Mouse (Mus musculus) kidney, embryonic 14.5 days (tissue): ENCODE measurements around the gene Asxl2. TPM values are rescaled to one million over a fixed set of nuclear protein-coding genes. Genes with fewer than 3 reads are reported as not detected.

Experiments used
- ATAC-seq: fragments of 200-750 bp; cut with Nextera tagmentation; 2 replicates; pipeline ENCODE4 v1.8.0; 2017; ENCODE audit warnings: moderate number of reproducible peaks, mild to moderate bottlenecking, moderate TSS enrichment, moderate library complexity; ENCODE audit not compliant: low FRiP score, low TSS enrichment
- H3K27ac ChIP-seq: fragments of 300-500 bp; sonication (generic); 2 replicates; pipeline ENCODE4 v1.5.1; 2014; ENCODE audit warnings: low read depth, mild to moderate bottlenecking, low read length, moderate library complexity, mixed read lengths
- H3K27me3 ChIP-seq: fragments of 300-500 bp; sonication (generic); 2 replicates; pipeline ENCODE4 v1.6.1; 2014; ENCODE audit warnings: mild to moderate bottlenecking, low read length; ENCODE audit not compliant: control insufficient read depth, insufficient read depth
- H3K36me3 ChIP-seq: fragments of 300-500 bp; sonication (generic); 2 replicates; pipeline ENCODE4 v1.6.1; 2014; ENCODE audit warnings: low read length, mixed read lengths; ENCODE audit not compliant: control insufficient read depth, insufficient read depth
- H3K4me1 ChIP-seq: fragments of 300-500 bp; sonication (generic); 2 replicates; pipeline ENCODE4 v1.6.1; 2014; ENCODE audit warnings: low read length, mixed read lengths; ENCODE audit not compliant: control insufficient read depth, insufficient read depth
- H3K4me2 ChIP-seq: fragments of 300-500 bp; sonication (generic); replicated peaks from 2 replicates; pipeline ENCODE4 v1.6.1; 2014; ENCODE audit warnings: low read depth, mild to moderate bottlenecking, low read length
- H3K4me3 ChIP-seq: fragments of 300-500 bp; sonication (generic); 2 replicates; pipeline ENCODE4 v1.5.1; 2014; ENCODE audit warnings: mild to moderate bottlenecking, low read length
- H3K9ac ChIP-seq: fragments of 300-500 bp; sonication (generic); 2 replicates; pipeline ENCODE4 v1.6.1; 2014; ENCODE audit warnings: low read depth, mild to moderate bottlenecking, low read length, moderate library complexity
- H3K9me3 ChIP-seq: fragments of 300-500 bp; sonication (generic); 2 replicates; pipeline ENCODE4 v1.6.1; 2016; ENCODE audit warnings: low read length; ENCODE audit not compliant: control insufficient read depth
- WGBS: fragments of 180-500 bp; shearing (Covaris S2); extraction: QIAGEN DNeasy Blood & Tissue Kit; methylation state at CpG from one replicate; pipeline ENCODE4 v1.1.7; 2014; 5-methylcytosine and 5-hydroxymethylcytosine counted together
- polyA plus RNA-seq: library from polyadenylated mRNA; unstranded; fragments of >200 nt; fragmentation: Nextera tagmentation; extraction: Ambion mirVana; gene quantifications from 2 replicates; pipeline ENCODE4 v1.2.1, GENCODE M21; 2014

Asxl2 gene
- polyA plus RNA-seq, 1 experiment from 2014 or later = 25.4 TPM

DNA sequence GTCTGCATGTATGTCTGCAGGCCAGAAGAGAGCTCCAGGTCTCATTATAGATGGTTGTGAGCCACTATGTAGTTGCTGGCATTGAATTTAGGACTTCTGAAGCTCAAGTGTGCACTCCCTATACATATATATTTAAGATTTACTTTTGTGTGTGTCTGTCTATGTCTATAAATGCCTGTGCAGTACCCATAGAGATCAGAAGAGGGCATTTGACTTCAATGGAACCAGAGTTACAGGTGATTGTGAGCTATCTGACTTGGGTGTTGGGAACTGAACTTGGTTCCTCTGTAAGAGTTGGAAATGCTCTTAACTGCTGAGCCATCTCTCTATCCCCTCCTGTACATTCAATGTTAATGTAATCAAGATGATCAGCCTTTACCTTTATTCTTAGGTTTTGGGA is 4.3 kb downstream of the Asxl2 start:
- Histone ChIP-seq H3K9ac (no peak overlapping the region), H3K27me3 (no peaks in the 10 kb centered on the region), H3K4me3 (no peak overlapping the region), H3K4me2 (no peak overlapping the region), H3K4me1 (0 out of 2 replicates have a peak, but pooled peaks cover 3% of the 10 kb centered on the region), H3K9me3 (no peaks in the 10 kb centered on the region), H3K27ac (no peak overlapping the region), H3K36me3 (no peaks in the 10 kb centered on the region; the same call in 1 of the 2 replicates)
- no peak for ATAC-seq

DNA sequence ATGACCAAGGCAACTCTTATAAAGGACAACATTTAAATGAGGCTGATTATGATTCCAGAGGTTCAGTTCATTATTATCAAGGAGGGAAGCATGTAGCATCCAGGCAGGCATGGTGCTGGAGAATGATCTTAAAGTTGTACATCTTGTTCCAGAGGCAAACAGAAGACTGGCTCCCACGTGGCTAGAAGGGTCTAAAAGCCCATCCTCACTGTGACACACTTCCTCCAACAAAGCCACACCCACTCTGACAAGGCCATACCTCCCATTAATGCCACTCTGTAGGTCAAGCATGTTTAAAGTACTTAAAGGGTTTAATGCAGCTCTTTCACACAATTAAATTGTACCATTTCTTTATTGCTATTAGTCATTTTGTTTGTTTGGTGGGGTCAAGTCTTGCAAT is 7.1 kb downstream of the Asxl2 start:
- Histone ChIP-seq H3K9ac (no peak overlapping the region), H3K9me3 (no peaks in the 10 kb centered on the region), H3K27me3 (no peaks in the 10 kb centered on the region), H3K4me1 (no peaks in the 10 kb centered on the region), H3K27ac (no peak overlapping the region), H3K4me3 (no peak overlapping the region), H3K36me3 (no peaks in the 10 kb centered on the region; the same call in 1 of the 2 replicates), H3K4me2 (no peak overlapping the region)
- WGBS = 68% methylated on average over 1 of the region's 1 CpGs
- no peak for ATAC-seq

DNA sequence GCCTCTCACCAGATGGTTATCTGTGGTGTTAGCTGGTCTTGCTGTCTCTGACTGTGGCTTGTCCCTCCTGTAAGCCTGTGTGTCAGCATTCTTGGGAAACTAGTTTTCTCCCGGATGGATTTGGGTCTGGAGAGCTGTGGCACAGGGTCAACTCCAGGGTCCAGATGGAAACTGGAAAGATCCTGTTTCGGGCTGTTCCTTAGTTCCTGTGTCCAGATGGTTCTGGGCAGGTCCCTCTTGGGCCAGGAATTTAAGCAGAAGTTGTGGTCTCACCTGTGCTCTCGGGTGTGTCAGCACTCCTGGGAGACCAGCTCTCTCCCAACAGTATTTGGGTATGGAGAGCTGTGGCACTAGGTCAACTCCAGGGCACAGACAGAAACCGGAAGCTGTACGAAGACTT is 9.8 kb downstream of the Asxl2 start:
- H3K27ac ChIP-seq = no peak overlapping the region
- H3K4me3 ChIP-seq = no peak overlapping the region
- no peaks in the 10 kb centered on the region; the same call in 1 of the 2 replicates for H3K36me3 ChIP-seq
- no peaks in the 10 kb centered on the region for H3K27me3 ChIP-seq
- 88% methylated on average over 5 of the region's 5 CpGs for WGBS
- no peak overlapping the region for H3K4me2 ChIP-seq
- 0 out of 2 replicates have a peak, but pooled peaks cover 3% of the 10 kb centered on the region for H3K4me1 ChIP-seq
- no peak overlapping the region for H3K9ac ChIP-seq
- no peaks in the 10 kb centered on the region for H3K9me3 ChIP-seq
- no peak for ATAC-seq

DNA sequence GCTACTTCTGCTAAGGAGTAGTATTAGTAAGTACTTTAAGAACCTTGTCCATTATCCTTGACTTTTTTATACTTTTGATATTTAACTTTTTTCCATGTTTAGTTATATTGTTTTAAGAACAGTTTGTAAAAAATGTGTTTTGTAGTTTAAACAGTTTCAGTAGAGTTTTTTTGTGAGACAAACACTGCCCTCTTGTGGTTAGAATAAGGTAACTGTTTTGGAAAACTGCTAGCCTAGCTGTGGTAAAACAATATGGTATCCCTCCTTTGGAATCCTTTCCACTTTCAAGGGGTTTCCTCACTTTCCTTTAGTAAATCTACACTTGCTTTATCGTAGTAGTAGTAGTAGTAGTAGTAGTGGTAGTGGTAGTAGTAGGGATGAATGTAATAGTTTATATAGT is 11.2 kb downstream of the Asxl2 start:
- no peaks in the 10 kb centered on the region for H3K27me3 ChIP-seq
- no peaks in the 10 kb centered on the region; the same call in 1 of the 2 replicates for H3K36me3 ChIP-seq
- no peak overlapping the region for H3K9ac ChIP-seq
- H3K4me2 ChIP-seq = no peak overlapping the region
- no peak for ATAC-seq
- WGBS = 97% methylated on average over 1 of the region's 1 CpGs
- no peak overlapping the region for H3K27ac ChIP-seq
- H3K4me1 ChIP-seq = 0 out of 2 replicates have a peak, but pooled peaks cover 3% of the 10 kb centered on the region
- no peak overlapping the region for H3K4me3 ChIP-seq
- no peaks in the 10 kb centered on the region for H3K9me3 ChIP-seq

GRCm38 (mm10) chr12:3440916-3441315 is 14.3 kb downstream of the Asxl2 start:
- WGBS = 83% methylated on average over 2 of the region's 2 CpGs
- no peak for ATAC-seq
- H3K27me3 ChIP-seq = no peaks in the 10 kb centered on the region
- no peaks in the 10 kb centered on the region for H3K9me3 ChIP-seq
- H3K36me3 ChIP-seq = peaks cover 7% of the 10 kb centered on the region; the same call in 1 of the 2 replicates
- H3K4me1 ChIP-seq = 0 out of 2 replicates have a peak, but pooled peaks cover 3% of the 10 kb centered on the region
- no peak overlapping the region for H3K9ac ChIP-seq
- H3K4me2 ChIP-seq = no peak overlapping the region
- no peak overlapping the region for H3K4me3 ChIP-seq
- H3K27ac ChIP-seq = no peak overlapping the region

- Histone ChIP-seq H3K4me2 (no peak overlapping the region), H3K9ac (no peak overlapping the region), H3K4me3 (no peak overlapping the region), H3K36me3 (peaks cover 7% of the 10 kb centered on the region; the same call in 1 of the 2 replicates), H3K4me1 (0 out of 2 replicates have a peak, but pooled peaks cover 3% of the 10 kb centered on the region), H3K9me3 (no peaks in the 10 kb centered on the region), H3K27ac (no peak overlapping the region), H3K27me3 (no peaks in the 10 kb centered on the region)
- no peak for ATAC-seq
- 86% methylated on average over 5 of the region's 5 CpGs for WGBS
These were observed 14.7 kb downstream of the Asxl2 start for GRCm38 (mm10) chr12:3441361-3441760.

- Histone ChIP-seq H3K4me2 (no peak overlapping the region), H3K4me1 (no peaks in the 10 kb centered on the region), H3K27ac (no peak overlapping the region), H3K27me3 (no peaks in the 10 kb centered on the region), H3K4me3 (no peak overlapping the region), H3K36me3 (peaks cover 35% of the 10 kb centered on the region), H3K9me3 (no peaks in the 10 kb centered on the region), H3K9ac (no peak overlapping the region)
- 96% methylated on average over 3 of the region's 3 CpGs for WGBS
- ATAC-seq = no peak
These were observed 26.9 kb downstream of the Asxl2 start for GRCm38 (mm10) chr12:3453554-3453953.

- WGBS = 88% methylated on average over 3 of the region's 3 CpGs
- ATAC-seq = no peak
- Histone ChIP-seq H3K27ac (no peak overlapping the region), H3K36me3 (peaks cover 30% of the 10 kb centered on the region), H3K9me3 (no peaks in the 10 kb centered on the region), H3K4me1 (no peaks in the 10 kb centered on the region), H3K4me3 (no peak overlapping the region), H3K27me3 (no peaks in the 10 kb centered on the region), H3K4me2 (no peak overlapping the region), H3K9ac (no peak overlapping the region)
These were observed 36.4 kb downstream of the Asxl2 start for GRCm38 (mm10) chr12:3463087-3463486.

DNA sequence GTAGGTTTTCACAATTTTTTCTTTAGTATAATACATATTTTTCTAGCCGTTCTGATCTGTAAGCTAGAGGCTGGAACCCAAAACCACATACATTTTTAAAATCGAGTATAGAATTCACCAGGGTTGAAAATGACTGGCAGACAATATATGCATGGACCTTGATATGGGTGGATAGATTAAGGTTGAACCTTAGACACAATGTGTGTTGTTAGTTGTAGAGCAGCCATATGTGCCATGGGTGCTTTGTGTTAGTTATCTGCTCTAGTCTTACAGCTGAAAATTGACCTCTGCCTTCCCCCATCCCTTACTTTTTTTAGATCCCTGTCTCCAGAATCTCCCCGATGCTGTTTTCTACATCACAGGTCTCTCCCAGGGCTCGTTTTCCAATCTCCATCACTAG is 73.0 kb downstream of the Asxl2 start:
- Histone ChIP-seq H3K4me1 (no peaks in the 10 kb centered on the region), H3K36me3 (peaks cover 61% of the 10 kb centered on the region), H3K9me3 (no peaks in the 10 kb centered on the region), H3K9ac (no peak overlapping the region), H3K27ac (no peak overlapping the region), H3K4me2 (no peak overlapping the region), H3K27me3 (no peaks in the 10 kb centered on the region), H3K4me3 (no peak overlapping the region)
- ATAC-seq = no peak
- 81% methylated on average over 4 of the region's 4 CpGs for WGBS
